Mouse (Mus musculus) hematopoietic stem cell, adult 5-6 weeks (primary cell): ENCODE measurements at regions not wholly inside any gene's neighbourhood (a gene's known extent, or its start where the extent isn't known, plus 50 kb on each side); places are given as distances from the start of the nearest gene placed in this dataset.
A peak's percentile ranks its signal among the peaks of the same experiment; 100 is the strongest.

Experiments used
- ATAC-seq, 2 experiments: fragments of 125-278 bp in 1 of 2; replicated peaks in 1 of 2; 2 replicates each; pipeline ENCODE4 v1.8.0; 2016 to 2017; ENCODE audit warnings: inconsistent platforms in 2 of 2, mild to moderate bottlenecking in 2 of 2, moderate number of reproducible peaks in 2 of 2, low read depth in 1 of 2, moderate TSS enrichment in 1 of 2; ENCODE audit not compliant: low FRiP score in 2 of 2, poor library complexity in 2 of 2, severe bottlenecking in 2 of 2, insufficient read depth in 1 of 2, low TSS enrichment in 1 of 2

DNA sequence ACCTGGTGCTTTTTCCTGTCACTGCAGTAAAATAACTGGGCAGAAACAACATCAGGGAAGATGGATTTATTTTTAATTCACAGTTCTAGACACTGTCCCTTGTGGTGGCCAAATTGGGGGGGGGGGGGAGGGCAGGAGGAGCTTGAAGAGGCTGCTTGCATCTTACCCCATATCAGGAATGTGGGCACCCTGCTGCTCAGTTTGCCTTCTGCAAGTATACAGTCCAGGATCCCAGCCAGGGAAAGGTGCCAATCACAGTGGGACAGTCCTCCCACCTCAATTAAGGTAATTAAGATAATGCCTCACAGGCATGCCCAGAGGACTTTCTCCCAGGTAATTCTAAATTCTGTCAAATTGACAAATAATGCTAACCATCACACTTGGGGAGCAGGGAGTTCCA, 179.2 kb upstream of the Zmiz1 start:
- no peak for ATAC-seq

- no peak for ATAC-seq
These were observed 166.4 kb upstream of the Zmiz1 start for GRCm38 (mm10) chr14:25292557-25292956.

GRCm38 (mm10) chr14:25294226-25294625, 164.8 kb upstream of the Zmiz1 start:
- no peak for ATAC-seq

DNA sequence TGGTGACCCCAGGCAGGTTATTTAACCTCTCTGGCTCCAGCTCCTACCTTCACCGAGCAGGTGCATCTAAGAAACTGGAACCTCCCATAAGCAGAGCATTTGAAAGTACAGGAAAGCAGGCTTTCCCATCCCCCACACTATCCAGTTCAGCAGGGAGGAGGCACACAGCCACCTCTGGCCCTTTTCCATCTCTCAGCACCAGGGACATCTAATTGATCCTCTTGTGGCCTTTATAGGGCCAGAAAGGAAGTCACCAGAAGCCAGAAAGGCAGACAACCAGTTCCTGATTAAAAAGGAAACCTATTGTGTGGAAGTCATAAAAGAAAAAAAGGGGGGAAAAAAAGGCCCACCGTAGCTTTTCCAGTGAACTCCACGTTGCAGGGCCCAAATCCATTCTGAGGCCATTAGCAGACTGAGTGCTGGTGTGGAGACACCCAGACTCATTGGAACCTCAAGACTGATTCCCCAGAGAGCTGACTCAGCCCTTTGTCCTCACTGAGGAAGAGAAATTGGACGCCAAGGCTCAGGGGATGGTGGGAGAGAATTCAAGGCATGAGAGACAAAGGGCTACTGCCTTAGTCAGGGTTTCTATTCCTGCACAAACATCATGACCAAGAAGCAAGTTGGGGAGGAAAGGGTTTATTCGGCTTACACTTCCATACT, 163.2 kb upstream of the Zmiz1 start:
- ATAC-seq, result no peak

- ATAC-seq, result no peak
These were observed 159.3 kb upstream of the Zmiz1 start for GRCm38 (mm10) chr14:25299673-25300190.

GRCm38 (mm10) chr14:25301336-25302031, 157.5 kb upstream of the Zmiz1 start:
- peak; percentile 78 to 80 for ATAC-seq

- no peak for ATAC-seq
These were observed 154.6 kb upstream of the Zmiz1 start for GRCm38 (mm10) chr14:25304391-25304851.

GRCm38 (mm10) chr14:25306166-25306565, 152.8 kb upstream of the Zmiz1 start:
- no peak for ATAC-seq

- ATAC-seq, result no peak
These were observed 151.9 kb upstream of the Zmiz1 start for GRCm38 (mm10) chr14:25306961-25307654.

GRCm38 (mm10) chr14:25308051-25308450, 150.9 kb upstream of the Zmiz1 start:
- no peak for ATAC-seq

- ATAC-seq, result no peak
These were observed 148.3 kb upstream of the Zmiz1 start for GRCm38 (mm10) chr14:25310671-25311151.

- ATAC-seq, result no peak
These were observed 147.5 kb upstream of the Zmiz1 start for GRCm38 (mm10) chr14:25311475-25311874.

GRCm38 (mm10) chr14:25312135-25312534, 146.8 kb upstream of the Zmiz1 start:
- no peak for ATAC-seq

- ATAC-seq, result peak; percentile 38 to 42
These were observed 146.1 kb upstream of the Zmiz1 start for GRCm38 (mm10) chr14:25312814-25313426.

DNA sequence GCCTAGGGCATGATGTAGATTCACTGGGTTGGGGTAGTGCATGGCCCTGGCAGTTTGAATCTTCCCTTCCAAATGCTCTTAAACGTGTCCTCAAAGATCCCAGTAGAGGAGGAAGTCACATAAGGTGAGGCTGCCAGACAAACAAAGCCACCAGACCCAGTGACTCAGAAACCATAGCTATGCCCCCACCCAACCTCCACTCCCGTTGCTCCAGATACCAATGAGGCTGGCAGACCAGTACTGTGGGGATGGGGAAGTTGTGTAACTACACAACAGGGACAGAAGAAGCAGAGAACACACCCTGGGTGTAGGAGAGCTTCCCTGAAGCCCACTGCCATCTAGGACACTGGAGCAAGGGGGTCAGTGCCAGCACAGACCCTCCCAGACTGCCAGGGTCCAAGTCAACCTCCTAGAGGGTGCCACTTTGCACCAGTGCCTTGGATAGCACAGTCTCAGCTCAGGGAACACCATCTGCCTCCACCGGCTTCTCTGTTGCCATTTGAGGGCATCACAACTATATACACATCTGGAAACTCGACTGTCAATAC, 145.2 kb upstream of the Zmiz1 start:
- ATAC-seq, result 0 out of 4 replicates have a peak, but pooled peaks of 1 of the 2 experiments have one; percentile 14

- ATAC-seq, result no peak
These were observed 142.5 kb upstream of the Zmiz1 start for GRCm38 (mm10) chr14:25316491-25316890.
